Mouse (Mus musculus) retina, adult 2 months (tissue): ENCODE measurements around the gene Socs5.
"Not testable (repeated sequence)": the region's sequence is repeated elsewhere in the genome, so short reads cannot be mapped to it uniquely, and the experiment has no call there.

ENCODE experiments used
- DNase-seq: peaks from one replicate; pipeline ENCODE4 v3.0.0-alpha.2; 2012; ENCODE audit warnings: low read depth, low spot score

Gene Socs5

GRCm38 (mm10) chr17:87107623-87108221 is at the start of gene Socs5:
Gene Socs5, plus strand, starts transcription at chr17:87107679.
- DNase-seq, result no peak

GRCm38 (mm10) chr17:87062639-87063038 is 44.8 kb upstream of the Socs5 start:
- no peak for DNase-seq

- DNase-seq, result no peak
These were observed 44.0 kb upstream of the Socs5 start for GRCm38 (mm10) chr17:87063461-87063860.

GRCm38 (mm10) chr17:87063969-87064368 is 43.5 kb upstream of the Socs5 start:
- DNase-seq, result no peak

- DNase-seq, result no peak
These were observed 38.5 kb upstream of the Socs5 start for GRCm38 (mm10) chr17:87068997-87069396.

GRCm38 (mm10) chr17:87072183-87072582 is 35.3 kb upstream of the Socs5 start:
- DNase-seq, result not testable (repeated sequence)

GRCm38 (mm10) chr17:87072766-87073440 is 34.6 kb upstream of the Socs5 start:
- DNase-seq, result no peak

- DNase-seq, result no peak
These were observed 34.0 kb upstream of the Socs5 start for GRCm38 (mm10) chr17:87073470-87073869.

- not testable (repeated sequence) for DNase-seq
These were observed 29.3 kb upstream of the Socs5 start for GRCm38 (mm10) chr17:87078217-87078616.

- DNase-seq, result no peak
These were observed 26.8 kb upstream of the Socs5 start for GRCm38 (mm10) chr17:87080724-87081123.

GRCm38 (mm10) chr17:87082547-87082946 is 24.9 kb upstream of the Socs5 start:
- no peak for DNase-seq

- DNase-seq, result no peak
These were observed 23.8 kb upstream of the Socs5 start for GRCm38 (mm10) chr17:87083671-87084070.

GRCm38 (mm10) chr17:87085726-87086125 is 21.8 kb upstream of the Socs5 start:
- no peak for DNase-seq

- DNase-seq, result no peak
These were observed 18.2 kb upstream of the Socs5 start for GRCm38 (mm10) chr17:87089296-87089695.

GRCm38 (mm10) chr17:87093061-87093460 is 14.4 kb upstream of the Socs5 start:
- no peak for DNase-seq

GRCm38 (mm10) chr17:87096951-87097350 is 10.5 kb upstream of the Socs5 start:
- DNase-seq, result no peak

- DNase-seq, result no peak
These were observed 9.9 kb upstream of the Socs5 start for GRCm38 (mm10) chr17:87097576-87097975.

GRCm38 (mm10) chr17:87100947-87101346 is 6.5 kb upstream of the Socs5 start:
- DNase-seq, result no peak

- DNase-seq, result no peak
These were observed 4.8 kb upstream of the Socs5 start for GRCm38 (mm10) chr17:87102636-87103035.

- DNase-seq, result no peak
These were observed 4.4 kb upstream of the Socs5 start for GRCm38 (mm10) chr17:87103060-87103459.

- no peak for DNase-seq
These were observed 3.2 kb upstream of the Socs5 start for GRCm38 (mm10) chr17:87104276-87104675.

- DNase-seq, result no peak
These were observed 1.5 kb upstream of the Socs5 start for GRCm38 (mm10) chr17:87105941-87106340.
